Mouse (Mus musculus) B cell, adult 62 days (primary cell): ENCODE measurements around the gene Nckipsd. TPM values are rescaled to one million over a fixed set of nuclear protein-coding genes. Genes with fewer than 3 reads are reported as not detected.

Experiments
- total RNA-seq: library from RNA; stranded (reverse); gene quantifications from 4 replicates; pipeline ENCODE4 v1.2.4, GENCODE M21; 2023

The Nckipsd gene
- total RNA-seq = 13.4 to 16.4 TPM (median 15.0 TPM) in 4 replicates

DNA sequence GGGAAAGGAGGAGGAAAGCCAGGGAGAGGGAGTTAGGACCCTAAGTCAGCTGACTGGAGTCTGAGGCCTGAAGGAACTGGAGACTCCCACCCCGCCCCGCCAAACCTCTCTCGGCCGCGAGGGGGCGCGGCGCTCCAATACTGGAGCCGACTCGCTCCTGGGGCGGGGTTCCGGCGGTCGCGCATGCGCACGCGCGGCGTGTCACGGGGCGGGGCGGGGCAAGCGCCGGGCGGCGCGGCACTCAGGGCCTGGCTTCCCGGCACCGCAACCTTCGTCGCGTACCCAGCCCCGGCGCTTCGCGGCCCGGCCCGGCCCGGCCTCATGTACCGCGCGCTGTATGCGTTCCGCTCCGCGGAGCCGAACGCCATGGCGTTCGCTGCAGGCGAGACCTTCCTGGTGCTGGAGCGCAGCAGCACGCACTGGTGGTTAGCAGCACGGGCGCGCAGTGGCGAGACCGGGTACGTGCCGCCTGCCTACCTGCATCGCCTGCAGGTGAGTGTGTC, at the start of gene Nckipsd:
Gene Nckipsd (plus strand): TSS at position 206 of the 503 bp plus-strand sequence.

DNA sequence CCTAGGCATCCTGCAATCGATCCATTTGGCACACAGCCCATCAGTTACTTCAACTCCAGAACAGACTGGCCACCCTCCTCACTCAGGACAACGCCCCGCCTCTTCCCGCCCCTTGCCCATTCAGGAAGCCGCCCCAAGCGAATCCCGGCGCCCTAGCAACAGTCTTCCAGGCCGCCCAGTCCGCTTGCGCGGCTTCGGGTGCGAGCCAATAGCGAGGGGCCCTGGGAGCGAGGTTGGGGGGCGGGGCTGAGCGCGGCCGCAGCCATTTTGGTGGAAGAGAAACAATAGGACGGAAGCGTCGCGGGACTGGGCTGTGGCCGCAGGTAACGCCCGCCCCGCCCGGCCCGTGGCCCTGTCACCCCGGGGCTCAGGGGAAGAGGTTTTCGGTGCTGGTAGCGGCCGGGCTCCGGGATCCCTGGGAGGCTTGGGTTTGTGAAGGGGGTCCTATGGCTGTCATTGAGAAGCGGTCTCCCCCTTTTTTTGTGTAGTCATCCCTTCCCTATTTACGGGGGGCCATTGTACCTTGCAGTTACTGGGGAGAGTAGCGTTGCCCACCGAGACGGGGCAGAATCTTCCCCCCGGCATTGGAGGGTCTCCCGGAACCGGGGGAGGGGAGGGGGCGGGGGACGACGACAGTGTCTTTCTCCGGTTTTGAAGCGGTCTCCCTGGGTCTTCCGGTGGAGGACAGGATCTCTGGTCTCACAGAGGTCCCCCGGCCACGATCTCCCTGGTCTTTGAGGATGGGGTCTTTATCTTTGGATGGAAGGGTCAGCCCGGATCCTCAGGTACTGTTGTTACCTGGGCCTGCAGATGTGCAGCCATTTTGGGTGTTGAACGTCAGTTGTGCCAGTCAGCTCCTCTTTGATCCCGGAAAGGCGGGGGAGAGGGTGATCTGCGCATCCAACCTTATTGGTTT, 24.4 kb upstream of the Nckipsd start, which contains the start of gene Ip6k2:
Gene Ip6k2 (plus strand): TSS at position 249 of the 916 bp plus-strand sequence.

DNA sequence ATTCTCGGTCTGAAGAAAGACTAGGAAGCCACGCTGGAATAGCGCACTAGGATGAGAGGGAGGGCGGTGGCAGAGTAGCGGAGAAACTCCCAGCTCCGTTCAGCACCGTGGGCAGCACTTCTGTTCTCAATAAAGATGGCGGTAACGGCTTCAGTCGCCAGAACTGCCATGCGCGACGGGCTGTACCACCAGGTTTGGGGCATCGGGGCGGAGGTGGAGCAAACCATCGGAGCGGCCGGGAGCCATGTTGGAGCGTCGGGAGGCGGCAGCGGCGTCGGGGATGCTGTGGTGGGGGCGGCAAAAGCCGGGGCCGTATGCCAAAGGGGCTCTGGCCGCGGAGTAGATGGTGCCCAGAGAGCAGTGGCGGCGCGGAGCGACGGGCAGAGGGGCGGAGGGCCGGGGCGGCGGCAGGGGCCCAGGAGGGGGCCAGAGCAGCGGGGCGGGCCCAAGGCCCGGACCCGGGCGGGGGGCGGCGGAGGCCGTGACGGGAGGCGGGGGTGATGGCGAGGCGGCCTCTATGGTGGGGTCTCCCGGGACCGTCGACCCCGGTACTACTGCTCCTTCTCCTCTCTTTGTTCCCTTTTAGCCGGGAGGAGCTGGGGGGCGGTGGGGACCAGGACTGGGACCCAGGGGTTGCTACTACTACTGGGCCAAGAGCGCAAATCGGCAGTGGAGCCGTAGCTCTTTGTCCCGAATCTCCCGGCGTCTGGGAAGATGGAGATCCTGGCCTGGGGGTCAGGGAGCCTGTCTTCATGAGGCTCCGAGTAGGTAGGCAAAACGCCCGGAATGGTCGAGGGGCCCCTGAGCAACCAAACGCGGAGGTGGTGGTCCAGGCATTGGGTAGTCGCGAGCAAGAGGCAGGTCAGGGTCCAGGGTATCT, 17.9 kb downstream of the Nckipsd start, which contains the start of gene Celsr3:
Gene Celsr3 (plus strand): TSS at position 501 of the 880 bp plus-strand sequence.

DNA sequence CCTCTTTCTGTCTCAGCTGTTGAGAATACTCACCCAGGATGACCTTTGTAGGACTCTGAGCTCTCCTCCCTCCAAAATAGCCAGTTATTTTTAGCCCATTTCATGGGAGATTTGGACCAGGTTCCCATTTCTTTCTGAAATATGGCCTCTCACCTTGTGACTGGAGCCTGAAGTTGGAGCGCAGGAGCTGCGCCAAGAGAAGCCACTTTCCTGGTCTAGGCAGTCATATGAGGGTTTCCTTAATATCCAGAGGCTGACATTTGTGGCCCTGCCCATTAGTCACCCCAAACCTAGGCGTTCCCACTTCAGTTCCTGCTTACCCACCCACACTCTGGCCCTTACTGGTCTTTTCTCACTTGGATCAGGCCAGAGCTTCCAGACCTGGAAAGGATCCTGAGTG, 44.8 kb downstream of the Nckipsd start, which contains the start of gene Slc26a6:
Gene Slc26a6 (plus strand): TSS at position 308 of the 400 bp plus-strand sequence.

Other genes with a start within 250 kb of the Nckipsd start
- gene Impdh2, start 248.1 kb upstream of the Nckipsd start, total RNA-seq = 174 to 207 TPM (median 193 TPM) in 4 replicates
- 24.6 to 30.8 TPM (median 25.4 TPM) in 4 replicates for gene Ndufaf3, start 240.9 kb upstream of the Nckipsd start, total RNA-seq
- 79.6 to 104 TPM (median 84.6 TPM) in 4 replicates for gene Dalrd3, start 238.5 kb upstream of the Nckipsd start, total RNA-seq
- 40.1 to 42.8 TPM (median 42.0 TPM) in 4 replicates for gene Wdr6, start 229.6 kb upstream of the Nckipsd start, total RNA-seq
- 4.0 to 6.6 TPM (median 5.5 TPM) in 4 replicates for gene P4htm, start 210.7 kb upstream of the Nckipsd start, total RNA-seq
- 165 to 172 TPM (median 168 TPM) in 4 replicates for gene Arih2, start 159.0 kb upstream of the Nckipsd start, total RNA-seq
- gene Slc25a20, start 146.3 kb upstream of the Nckipsd start, total RNA-seq = 15.5 to 20.3 TPM (median 17.4 TPM) in 4 replicates
- 5.8 to 11.4 TPM (median 8.9 TPM) in 4 replicates for gene Prkar2a, start 119.1 kb upstream of the Nckipsd start, total RNA-seq
- gene Ip6k2, start 24.6 kb upstream of the Nckipsd start, total RNA-seq = 60.1 to 74.0 TPM (median 66.7 TPM) in 4 replicates
- gene Celsr3, start 18.0 kb downstream of the Nckipsd start, total RNA-seq = 0.06 to 0.69 TPM (median 0.46 TPM) in 3 of 4 replicates, not detected in the other
- gene Slc26a6, start 44.9 kb downstream of the Nckipsd start, total RNA-seq = 9.5 to 13.9 TPM (median 12.9 TPM) in 4 replicates
- gene Tmem89, start 106.3 kb downstream of the Nckipsd start, total RNA-seq = not detected in 4 replicates
- gene Uqcrc1, start 128.3 kb downstream of the Nckipsd start, total RNA-seq = 157 to 191 TPM (median 166 TPM) in 4 replicates
- 1.7 to 8.1 TPM (median 4.9 TPM) in 4 replicates for gene Col7a1, start 145.2 kb downstream of the Nckipsd start, total RNA-seq
- gene Ucn2, start 177.6 kb downstream of the Nckipsd start, total RNA-seq = 0.51 to 0.85 TPM in 2 of 4 replicates, not detected in the others
- 28.1 to 37.3 TPM (median 33.5 TPM) in 4 replicates for gene Pfkfb4, start 183.4 kb downstream of the Nckipsd start, total RNA-seq
- 1,959 to 2,110 TPM (median 1,992 TPM) in 4 replicates for gene Shisa5, start 230.2 kb downstream of the Nckipsd start, total RNA-seq